Mouse (Mus musculus): ENCODE results near the gene Clasp2. TPM values are rescaled to one million over a fixed set of nuclear protein-coding genes. Genes with fewer than 3 reads are reported as not detected.

Gene Clasp2
- polyA plus RNA-seq, 1 experiment from 2014 or later: 145 TPM

- 2% methylated on average over 17 of the region's 17 CpGs for WGBS
Measured at GRCm38 (mm10) chr9:113742361-113742794, 1.1 kb downstream of the Clasp2 start.

GRCm38 (mm10) chr9:113743291-113743690 is 2.0 kb downstream of the Clasp2 start:
- WGBS: 49% methylated on average over 3 of the region's 3 CpGs
- Histone ChIP-seq H3K27ac (ENCODE audit: low read length) (no peak overlapping the region), H3K9ac (ENCODE audit: low read depth, low read length) (no peak overlapping the region), H3K36me3 (ENCODE audit: control insufficient read depth, insufficient read depth, low read length) (no peaks in the 10 kb centered on the region), H3K4me3 (ENCODE audit: low read depth, low read length) (no peak overlapping the region), H3K27me3 (ENCODE audit: control insufficient read depth, insufficient read depth, low read depth, low read length) (no peaks in the 10 kb centered on the region), H3K4me2 (ENCODE audit: low read length) (no peak overlapping the region), H3K4me1 (ENCODE audit: control insufficient read depth, insufficient read depth, low read length) (peaks cover 10% of the 10 kb centered on the region), H3K9me3 (replicated peaks; ENCODE audit: control insufficient read depth, low read length, poor library complexity, severe bottlenecking) (no peaks in the 10 kb centered on the region)
- ATAC-seq: no peak

More at GRCm38 (mm10) chr9:113742361-113742794, 1.1 kb downstream of the Clasp2 start:
- Histone ChIP-seq H3K36me3 (ENCODE audit: control insufficient read depth, insufficient read depth, low read length) (no peaks in the 10 kb centered on the region), H3K27me3 (ENCODE audit: control insufficient read depth, insufficient read depth, low read depth, low read length) (no peaks in the 10 kb centered on the region), H3K4me3 (ENCODE audit: low read depth, low read length) (peak overlapping the region; percentile 98), H3K4me1 (ENCODE audit: control insufficient read depth, insufficient read depth, low read length) (peaks cover 10% of the 10 kb centered on the region), H3K9ac (ENCODE audit: low read depth, low read length) (peak overlapping the region; percentile 72; the same call in 1 of the 2 replicates), H3K27ac (ENCODE audit: low read length) (no peak overlapping the region), H3K4me2 (ENCODE audit: low read length) (peak overlapping the region; percentile 96), H3K9me3 (replicated peaks; ENCODE audit: control insufficient read depth, low read length, poor library complexity, severe bottlenecking) (no peaks in the 10 kb centered on the region)
- ATAC-seq: no peak

- no peak overlapping the region for H3K4me3 ChIP-seq (ENCODE audit: low read depth, low read length)
- H3K27ac ChIP-seq (ENCODE audit: low read length): no peak overlapping the region
- no peak for ATAC-seq
- no peaks in the 10 kb centered on the region for H3K27me3 ChIP-seq (ENCODE audit: control insufficient read depth, insufficient read depth, low read depth, low read length)
- H3K9me3 ChIP-seq (replicated peaks; ENCODE audit: control insufficient read depth, low read length, poor library complexity, severe bottlenecking): no peaks in the 10 kb centered on the region
- H3K36me3 ChIP-seq (ENCODE audit: control insufficient read depth, insufficient read depth, low read length): no peaks in the 10 kb centered on the region
- no peak overlapping the region for H3K4me2 ChIP-seq (ENCODE audit: low read length)
- WGBS: 85% methylated on average over 7 of the region's 7 CpGs
- no peak overlapping the region for H3K9ac ChIP-seq (ENCODE audit: low read depth, low read length)
- no peaks in the 10 kb centered on the region for H3K4me1 ChIP-seq (ENCODE audit: control insufficient read depth, insufficient read depth, low read length)
Measured at GRCm38 (mm10) chr9:113749356-113749755, 8.1 kb downstream of the Clasp2 start.

GRCm38 (mm10) chr9:113755888-113756719 is 14.8 kb downstream of the Clasp2 start:
- Histone ChIP-seq H3K27me3 (ENCODE audit: control insufficient read depth, insufficient read depth, low read depth, low read length) (no peaks in the 10 kb centered on the region), H3K4me3 (ENCODE audit: low read depth, low read length) (no peak overlapping the region), H3K4me2 (ENCODE audit: low read length) (no peak overlapping the region), H3K9ac (ENCODE audit: low read depth, low read length) (no peak overlapping the region), H3K36me3 (ENCODE audit: control insufficient read depth, insufficient read depth, low read length) (no peaks in the 10 kb centered on the region), H3K27ac (ENCODE audit: low read length) (no peak overlapping the region), H3K9me3 (replicated peaks; ENCODE audit: control insufficient read depth, low read length, poor library complexity, severe bottlenecking) (no peaks in the 10 kb centered on the region), H3K4me1 (ENCODE audit: control insufficient read depth, insufficient read depth, low read length) (no peaks in the 10 kb centered on the region)
- WGBS: 89% methylated on average over 15 of the region's 15 CpGs
- no peak for ATAC-seq

GRCm38 (mm10) chr9:113758472-113758871 is 17.2 kb downstream of the Clasp2 start:
- no peaks in the 10 kb centered on the region for H3K4me1 ChIP-seq (ENCODE audit: control insufficient read depth, insufficient read depth, low read length)
- no peak overlapping the region for H3K27ac ChIP-seq (ENCODE audit: low read length)
- no peak for ATAC-seq
- no peaks in the 10 kb centered on the region for H3K27me3 ChIP-seq (ENCODE audit: control insufficient read depth, insufficient read depth, low read depth, low read length)
- no peak overlapping the region for H3K4me3 ChIP-seq (ENCODE audit: low read depth, low read length)
- H3K9me3 ChIP-seq (replicated peaks; ENCODE audit: control insufficient read depth, low read length, poor library complexity, severe bottlenecking): no peaks in the 10 kb centered on the region
- 97% methylated on average over 10 of the region's 10 CpGs for WGBS
- no peaks in the 10 kb centered on the region for H3K36me3 ChIP-seq (ENCODE audit: control insufficient read depth, insufficient read depth, low read length)
- H3K9ac ChIP-seq (ENCODE audit: low read depth, low read length): no peak overlapping the region
- no peak overlapping the region for H3K4me2 ChIP-seq (ENCODE audit: low read length)

- H3K27ac ChIP-seq (ENCODE audit: low read length): no peak overlapping the region
- no peak overlapping the region for H3K4me2 ChIP-seq (ENCODE audit: low read length)
- no peaks in the 10 kb centered on the region for H3K27me3 ChIP-seq (ENCODE audit: control insufficient read depth, insufficient read depth, low read depth, low read length)
- H3K4me3 ChIP-seq (ENCODE audit: low read depth, low read length): no peak overlapping the region
- H3K36me3 ChIP-seq (ENCODE audit: control insufficient read depth, insufficient read depth, low read length): no peaks in the 10 kb centered on the region
- WGBS: 100% methylated on average over 1 of the region's 1 CpGs
- H3K9me3 ChIP-seq (replicated peaks; ENCODE audit: control insufficient read depth, low read length, poor library complexity, severe bottlenecking): no peaks in the 10 kb centered on the region
- H3K4me1 ChIP-seq (ENCODE audit: control insufficient read depth, insufficient read depth, low read length): no peaks in the 10 kb centered on the region
- no peak overlapping the region for H3K9ac ChIP-seq (ENCODE audit: low read depth, low read length)
- no peak for ATAC-seq
Measured at GRCm38 (mm10) chr9:113759684-113760083, 18.4 kb downstream of the Clasp2 start.

- no peak for ATAC-seq
- Histone ChIP-seq H3K9me3 (replicated peaks; ENCODE audit: control insufficient read depth, low read length, poor library complexity, severe bottlenecking) (no peaks in the 10 kb centered on the region), H3K27me3 (ENCODE audit: control insufficient read depth, insufficient read depth, low read depth, low read length) (no peaks in the 10 kb centered on the region), H3K4me1 (ENCODE audit: control insufficient read depth, insufficient read depth, low read length) (no peaks in the 10 kb centered on the region), H3K4me2 (ENCODE audit: low read length) (no peak overlapping the region), H3K9ac (ENCODE audit: low read depth, low read length) (no peak overlapping the region), H3K4me3 (ENCODE audit: low read depth, low read length) (no peak overlapping the region), H3K27ac (ENCODE audit: low read length) (no peak overlapping the region), H3K36me3 (ENCODE audit: control insufficient read depth, insufficient read depth, low read length) (no peaks in the 10 kb centered on the region)
- WGBS: 96% methylated on average over 6 of the region's 6 CpGs
Measured at GRCm38 (mm10) chr9:113762389-113762788, 21.1 kb downstream of the Clasp2 start.

GRCm38 (mm10) chr9:113763123-113763522 is 21.9 kb downstream of the Clasp2 start:
- no peaks in the 10 kb centered on the region for H3K4me1 ChIP-seq (ENCODE audit: control insufficient read depth, insufficient read depth, low read length)
- H3K9me3 ChIP-seq (replicated peaks; ENCODE audit: control insufficient read depth, low read length, poor library complexity, severe bottlenecking): no peaks in the 10 kb centered on the region
- ATAC-seq: no peak
- no peaks in the 10 kb centered on the region for H3K27me3 ChIP-seq (ENCODE audit: control insufficient read depth, insufficient read depth, low read depth, low read length)
- H3K4me2 ChIP-seq (ENCODE audit: low read length): no peak overlapping the region
- WGBS: 98% methylated on average over 4 of the region's 4 CpGs
- H3K9ac ChIP-seq (ENCODE audit: low read depth, low read length): no peak overlapping the region
- no peak overlapping the region for H3K4me3 ChIP-seq (ENCODE audit: low read depth, low read length)
- H3K27ac ChIP-seq (ENCODE audit: low read length): no peak overlapping the region
- no peaks in the 10 kb centered on the region for H3K36me3 ChIP-seq (ENCODE audit: control insufficient read depth, insufficient read depth, low read length)

- Histone ChIP-seq H3K9ac (ENCODE audit: low read depth, low read length) (no peak overlapping the region), H3K4me3 (ENCODE audit: low read depth, low read length) (no peak overlapping the region), H3K4me1 (ENCODE audit: control insufficient read depth, insufficient read depth, low read length) (no peaks in the 10 kb centered on the region), H3K4me2 (ENCODE audit: low read length) (no peak overlapping the region), H3K36me3 (ENCODE audit: control insufficient read depth, insufficient read depth, low read length) (no peaks in the 10 kb centered on the region), H3K27ac (ENCODE audit: low read length) (no peak overlapping the region), H3K9me3 (replicated peaks; ENCODE audit: control insufficient read depth, low read length, poor library complexity, severe bottlenecking) (no peaks in the 10 kb centered on the region), H3K27me3 (ENCODE audit: control insufficient read depth, insufficient read depth, low read depth, low read length) (no peaks in the 10 kb centered on the region)
- no peak for ATAC-seq
- WGBS: 95% methylated on average over 4 of the region's 4 CpGs
Measured at GRCm38 (mm10) chr9:113770640-113771039, 29.4 kb downstream of the Clasp2 start.
